Comparison of ENCODE assay signal across 7 mouse cellular contexts in the genomic region with DNA sequence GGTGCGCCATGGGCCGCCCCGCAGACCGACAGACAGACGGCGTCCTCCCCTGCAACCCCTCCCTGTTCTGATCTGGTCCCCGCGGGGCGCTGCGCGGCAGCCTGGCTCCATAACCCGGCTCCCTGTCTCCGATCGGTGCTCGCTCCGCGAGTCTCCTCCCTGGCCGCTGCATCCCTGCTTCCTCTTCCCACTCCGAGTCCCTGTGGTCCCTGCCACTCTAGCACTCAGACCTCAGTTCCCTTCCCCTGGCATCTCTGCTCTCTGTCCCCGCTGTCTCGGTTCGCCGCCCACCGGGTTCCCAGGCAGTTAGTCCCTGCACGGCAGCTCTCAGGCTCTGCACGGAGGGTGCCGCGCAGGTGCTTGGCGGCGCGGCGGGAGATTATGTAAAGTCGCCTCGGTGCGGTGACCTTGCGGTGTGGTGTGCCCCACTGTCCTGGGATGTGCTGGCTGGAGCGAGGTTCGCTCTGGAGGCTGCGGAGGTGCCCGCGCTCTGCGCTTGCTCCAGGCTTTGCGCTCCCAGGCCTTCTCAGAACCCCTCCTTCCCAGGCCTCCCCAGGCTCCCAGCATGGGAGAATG. TPM values are rescaled to one million over a fixed set of nuclear protein-coding genes. Genes with fewer than 3 reads are reported as not detected.
A peak's percentile ranks its signal among the peaks of the same experiment; 100 is the strongest.
DNase-seq lines count a peak whose midpoint lies in the region; ATAC-seq and TF ChIP-seq lines count a peak whose summit lies in the region.

No protein-coding gene starts in this region.

- peaks cover 66% of the 10 kb centered on the region for H3K27me3 ChIP-seq in embryonic facial prominence, embryonic 10.5 days (replicated peaks; ENCODE audit: low read depth, poor library complexity, severe bottlenecking)
- peaks cover 12% of the 10 kb centered on the region for H3K27me3 ChIP-seq in hindbrain, embryonic 14.5 days (ENCODE audit: control insufficient read depth, insufficient read depth, low read length)
- peaks cover 80% of the 10 kb centered on the region for H3K27me3 ChIP-seq in limb, embryonic 13.5 days
- H3K27me3 ChIP-seq in neural tube, embryonic 13.5 days = peaks cover 38% of the 10 kb centered on the region

- peak overlapping the region; percentile 71 for H3K9ac ChIP-seq in ES-E14 (ENCODE audit: insufficient read depth, low read depth, low read length, poor library complexity, severe bottlenecking)
- peak overlapping the region; percentile 90 for H3K9ac ChIP-seq in hindbrain, embryonic 14.5 days
- H3K9ac ChIP-seq in limb, embryonic 13.5 days = peak overlapping the region; percentile 66
- peak overlapping the region; percentile 90 for H3K9ac ChIP-seq in neural tube, embryonic 13.5 days

- no peak overlapping the region for H3K27ac ChIP-seq in ES-E14 (ENCODE audit: insufficient read depth, low read depth, low read length, poor library complexity, severe bottlenecking)
- H3K27ac ChIP-seq in embryonic facial prominence, embryonic 10.5 days (replicated peaks) = peak overlapping the region; percentile 75
- H3K27ac ChIP-seq in hindbrain, embryonic 14.5 days = peak overlapping the region; percentile 91
- H3K27ac ChIP-seq in limb, embryonic 13.5 days = no peak overlapping the region
- H3K27ac ChIP-seq in neural tube, embryonic 13.5 days (replicated peaks) = peak overlapping the region; percentile 91

- H3K36me3 ChIP-seq in ES-E14 (ENCODE audit: control insufficient read depth, insufficient read depth, low read length, poor library complexity, severe bottlenecking) = no peaks in the 10 kb centered on the region; the same call in 1 of the 2 replicates
- no peaks in the 10 kb centered on the region for H3K36me3 ChIP-seq in embryonic facial prominence, embryonic 10.5 days (replicated peaks)
- H3K36me3 ChIP-seq in hindbrain, embryonic 14.5 days (replicated peaks; ENCODE audit: control insufficient read depth, insufficient read depth) = no peaks in the 10 kb centered on the region
- no peaks in the 10 kb centered on the region for H3K36me3 ChIP-seq in limb, embryonic 13.5 days
- no peaks in the 10 kb centered on the region for H3K36me3 ChIP-seq in neural tube, embryonic 13.5 days

- H3K4me2 ChIP-seq in hindbrain, embryonic 14.5 days (replicated peaks) = peak overlapping the region; percentile 70
- peak overlapping the region; percentile 98 for H3K4me2 ChIP-seq in limb, embryonic 13.5 days (replicated peaks)
- peak overlapping the region; percentile 81 for H3K4me2 ChIP-seq in neural tube, embryonic 13.5 days

- DNase-seq in ES-E14 (ENCODE audit: low read depth, low spot score) = peak; percentile 36
- DNase-seq in adrenal gland, adult 2 months = peak; percentile 64
- DNase-seq in embryonic facial prominence, embryonic 10.5 days (ENCODE audit: low spot score) = peak; percentile 70
- DNase-seq in hindbrain, embryonic 14.5 days (ENCODE audit: low spot score) = peak; percentile 63
- DNase-seq in urinary bladder, adult 2 months (ENCODE audit: low spot score) = no peak

- H3K9me3 ChIP-seq in ES-E14 (ENCODE audit: control insufficient read depth, insufficient read depth, low read depth, low read length) = no peaks in the 10 kb centered on the region
- H3K9me3 ChIP-seq in embryonic facial prominence, embryonic 10.5 days = no peaks in the 10 kb centered on the region
- no peaks in the 10 kb centered on the region for H3K9me3 ChIP-seq in hindbrain, embryonic 14.5 days (ENCODE audit: control insufficient read depth, low read length)
- no peaks in the 10 kb centered on the region for H3K9me3 ChIP-seq in limb, embryonic 13.5 days
- no peaks in the 10 kb centered on the region for H3K9me3 ChIP-seq in neural tube, embryonic 13.5 days

- H3K4me3 ChIP-seq in ES-E14 (ENCODE audit: insufficient read depth in 1 of 2, low read depth in 1 of 2, low read length in 2 of 2, poor library complexity in 1 of 2, severe bottlenecking in 1 of 2) = peak overlapping the region; percentile 78 to 89
- peak overlapping the region; percentile 82 for H3K4me3 ChIP-seq in embryonic facial prominence, embryonic 10.5 days
- H3K4me3 ChIP-seq in hindbrain, embryonic 14.5 days (replicated peaks; ENCODE audit: low read length) = peak overlapping the region; percentile 79
- H3K4me3 ChIP-seq in limb, embryonic 13.5 days = peak overlapping the region; percentile 70
- H3K4me3 ChIP-seq in neural tube, embryonic 13.5 days = peak overlapping the region; percentile 83

- WGBS in embryonic facial prominence, embryonic 10.5 days = under 1% methylated on average over 43 of the region's 43 CpGs
- WGBS in hindbrain, embryonic 14.5 days = under 1% methylated on average over 43 of the region's 43 CpGs
- 1% methylated on average over 39 of the region's 43 CpGs for WGBS in limb, embryonic 13.5 days
- WGBS in neural tube, embryonic 13.5 days = under 1% methylated on average over 42 of the region's 43 CpGs

- in situ Hi-C loops in ES-E14 (cut with MboI; ENCODE audit: low sequenced_read_pairs in 2 of 2, unreplicated experiment in 2 of 2) = no loop called here

- H3K4me1 ChIP-seq in ES-E14 (ENCODE audit: control insufficient read depth in 2 of 2, insufficient read depth in 2 of 2, low read length in 2 of 2, poor library complexity in 1 of 2) = peaks cover 5 to 16% of the 10 kb centered on the region in 2 experiments
- peaks cover 13% of the 10 kb centered on the region; the same call in 1 of the 2 replicates for H3K4me1 ChIP-seq in embryonic facial prominence, embryonic 10.5 days
- H3K4me1 ChIP-seq in hindbrain, embryonic 14.5 days (replicated peaks; ENCODE audit: control insufficient read depth, insufficient read depth, low read length) = peaks cover 8% of the 10 kb centered on the region; the same call in 1 of the 2 replicates
- peaks cover 13% of the 10 kb centered on the region; the same call in 1 of the 2 replicates for H3K4me1 ChIP-seq in limb, embryonic 13.5 days
- peaks cover 16% of the 10 kb centered on the region for H3K4me1 ChIP-seq in neural tube, embryonic 13.5 days (replicated peaks)

- ATAC-seq in hindbrain, embryonic 14.5 days (ENCODE audit: low FRiP score) = peak; percentile 85
- peak; percentile 44 for ATAC-seq in limb, embryonic 13.5 days (ENCODE audit: low FRiP score, low read depth)
- ATAC-seq in neural tube, embryonic 13.5 days (ENCODE audit: low read depth) = peak; percentile 88

TF ChIP-seq in ES-E14, 5 proteins besides CTCF, POLR2A, EP300 and RAD21:
- TF ChIP-seq ZNF384 (IDR thresholded peaks at IDR 0.05; ENCODE audit: low read depth, low read length) = no peak
- no peak for TF ChIP-seq CHD2 (IDR thresholded peaks at IDR 0.05; ENCODE audit: low read depth, low read length)
- TF ChIP-seq MAFK (IDR thresholded peaks at IDR 0.05; ENCODE audit: insufficient read depth, low read depth, low read length) = no peak
- TF ChIP-seq ZC3H11A (IDR thresholded peaks at IDR 0.05; ENCODE audit: borderline replicate concordance, low read depth, low read length) = no peak
- no peak for TF ChIP-seq HCFC1 (IDR thresholded peaks at IDR 0.05; ENCODE audit: borderline replicate concordance, insufficient read depth, low read length)

RNA-seq across cellular contexts. Expression of a gene that starts 0.8 kb away (rescaled TPM):
- 12.1 and 15.3 TPM in 2 replicates for total RNA-seq in ES-E14 (2012; rRNA removed)
- total RNA-seq in adrenal gland, adult 2 months (2021) = 10 to 100 TPM; 27.7 to 41.8 TPM
- 7.7 and 8.9 TPM in 2 replicates for polyA plus RNA-seq in adrenal gland, adult 2 months (2012; rRNA removed)
- polyA plus RNA-seq in embryonic facial prominence, embryonic 10.5 days (2016; fragmentation: Nextera tagmentation; extraction: Ambion mirVana) = 3.0 and 3.1 TPM in 2 replicates
- polyA plus RNA-seq in hindbrain, embryonic 14.5 days (2014; fragmentation: Nextera tagmentation; extraction: Ambion mirVana) = 97.4 and 119 TPM in 2 replicates
- polyA plus RNA-seq in limb, embryonic 13.5 days (2015; fragmentation: Nextera tagmentation; extraction: Ambion mirVana) = 3.7 and 4.0 TPM in 2 replicates
- polyA plus RNA-seq in neural tube, embryonic 13.5 days (2015; fragmentation: Nextera tagmentation; extraction: Ambion mirVana) = 66.7 and 68.1 TPM in 2 replicates
- 150 and 151 TPM in 2 replicates for polyA plus RNA-seq in urinary bladder, adult 2 months (2012; rRNA removed)

Comparison
In these comparisons a context has a peak if more than half of its experiments do, and no peak if none do; other contexts are left out.
1. H3K27ac ChIP-seq: peak in embryonic facial prominence, embryonic 10.5 days (single experiment), hindbrain, embryonic 14.5 days (single experiment) and neural tube, embryonic 13.5 days (single experiment); none in ES-E14 (single experiment) and limb, embryonic 13.5 days (single experiment).
2. Peak in every context shown above with its lines, with median percentiles within 50 percentile points of each other: H3K4me3 ChIP-seq, H3K9ac ChIP-seq, ATAC-seq and H3K4me2 ChIP-seq.